Mouse (Mus musculus): ENCODE data around the gene Sbk3. TPM values are rescaled to one million over a fixed set of nuclear protein-coding genes. Genes with fewer than 3 reads are reported as not detected.
"Not testable (repeated sequence)": the region's sequence is repeated elsewhere in the genome, so short reads cannot be mapped to it uniquely, and the experiment has no call there.

Gene Sbk3
- 0.33 and 0.55 TPM in 2 replicates for polyA plus RNA-seq (2015; fragmentation: Nextera tagmentation; extraction: Ambion mirVana)

- 43% methylated on average over 6 of the region's 6 CpGs for WGBS
These were observed at the start of gene Sbk3 for GRCm38 (mm10) chr7:4971068-4971467. Gene Sbk3, minus strand, starts transcription at chr7:4971168.

DNA sequence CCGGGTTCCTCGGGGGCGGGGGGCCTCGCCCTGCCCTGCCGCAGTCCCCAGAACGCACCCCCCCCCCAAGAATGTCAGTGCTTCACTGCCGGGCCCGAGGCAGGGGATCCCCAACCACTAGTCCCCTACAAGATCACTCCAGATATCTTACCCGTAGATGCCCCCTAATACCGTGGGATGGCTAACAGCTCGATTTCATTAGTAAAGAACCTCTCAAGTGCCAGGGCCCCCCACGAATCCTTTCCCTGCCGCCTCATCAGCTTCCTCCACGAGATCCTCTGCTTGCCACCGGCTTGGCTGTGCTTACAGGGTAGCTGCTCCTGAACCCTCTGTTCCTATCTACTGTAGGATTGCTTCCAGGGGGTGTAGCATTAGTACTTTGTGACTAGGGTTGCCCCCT lies 49.7 kb upstream of the Sbk3 start:
- H3K9me3 ChIP-seq (replicated peaks), result no peaks in the 10 kb centered on the region
- H3K4me3 ChIP-seq, result peak overlapping the region; percentile 85
- peaks cover 17% of the 10 kb centered on the region for H3K4me1 ChIP-seq (replicated peaks)
- H3K27ac ChIP-seq, result peak overlapping the region; percentile 96
- no peaks in the 10 kb centered on the region for H3K27me3 ChIP-seq
- WGBS, result under 1% methylated on average over 15 of the region's 15 CpGs
- H3K9ac ChIP-seq, result peak overlapping the region; percentile 93
- peak overlapping the region; percentile 67 for H3K4me2 ChIP-seq
- H3K36me3 ChIP-seq, result peaks cover 15% of the 10 kb centered on the region; the same call in 1 of the 2 replicates
- ATAC-seq (replicated peaks; ENCODE audit: insufficient number of reproducible peaks, insufficient read depth, low FRiP score, low read depth), result no peak

More at GRCm38 (mm10) chr7:4971068-4971467, at the start of gene Sbk3:
- H3K4me1 ChIP-seq (replicated peaks), result peaks cover 14% of the 10 kb centered on the region
- H3K36me3 ChIP-seq, result no peaks in the 10 kb centered on the region
- H3K27me3 ChIP-seq, result peaks cover 7% of the 10 kb centered on the region; the same call in 1 of the 2 replicates
- ATAC-seq (replicated peaks; ENCODE audit: insufficient number of reproducible peaks, insufficient read depth, low FRiP score, low read depth), result no peak
- no peak within 1 kb of the TSS for H3K9ac ChIP-seq
- H3K4me3 ChIP-seq, result no peak within 1 kb of the TSS
- peak within 1 kb of the TSS; percentile 59 for H3K27ac ChIP-seq
- no peaks in the 10 kb centered on the region for H3K9me3 ChIP-seq (replicated peaks)
- 0 out of 2 replicates have a peak within 1 kb of the TSS, but pooled peaks have one; percentile 4 for H3K4me2 ChIP-seq

GRCm38 (mm10) chr7:5020000-5020681 lies 49.2 kb upstream of the Sbk3 start, which contains the start of the genes Zfp865 and Ccdc106:
Gene Zfp865, plus strand, starts transcription at chr7:5020376.
Gene Ccdc106, plus strand, starts transcription at chr7:5020553.
- Histone ChIP-seq H3K9ac (peak within 1 kb of the TSS; percentile 93), H3K4me1 (replicated peaks) (peaks cover 17% of the 10 kb centered on the region), H3K9me3 (replicated peaks) (no peaks in the 10 kb centered on the region), H3K36me3 (peaks cover 15% of the 10 kb centered on the region; the same call in 1 of the 2 replicates), H3K4me2 (peak within 1 kb of the TSS; percentile 67), H3K27ac (peak within 1 kb of the TSS; percentile 96), H3K27me3 (no peaks in the 10 kb centered on the region), H3K4me3 (peak within 1 kb of the TSS; percentile 85)
- WGBS, result under 1% methylated on average over 49 of the region's 49 CpGs
- peak; percentile 84 for ATAC-seq (replicated peaks; ENCODE audit: insufficient number of reproducible peaks, insufficient read depth, low FRiP score, low read depth)

GRCm38 (mm10) chr7:5019576-5019975 lies 48.6 kb upstream of the Sbk3 start:
- ATAC-seq (replicated peaks; ENCODE audit: insufficient number of reproducible peaks, insufficient read depth, low FRiP score, low read depth), result not testable (repeated sequence)

DNA sequence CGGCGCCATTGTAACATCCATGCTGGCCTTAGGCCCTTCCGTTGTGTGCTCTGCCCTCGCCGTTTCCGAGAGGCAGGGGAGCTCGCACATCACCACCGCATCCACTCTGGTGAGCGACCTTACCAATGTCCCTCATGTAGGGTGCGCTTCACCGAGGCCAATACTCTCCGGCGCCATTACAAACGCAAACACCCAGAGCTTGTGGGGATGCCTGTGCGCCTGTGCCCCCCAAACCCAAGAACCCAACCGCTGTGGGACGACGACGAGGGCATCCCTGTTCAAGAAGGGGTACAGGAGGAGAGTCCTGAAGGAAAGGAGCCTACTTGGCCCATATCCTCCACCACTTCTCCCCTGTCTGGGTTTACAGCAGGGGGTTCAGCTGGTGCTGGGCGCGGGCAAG lies 47.0 kb upstream of the Sbk3 start:
- Histone ChIP-seq H3K4me3 (no peak overlapping the region), H3K27ac (no peak overlapping the region), H3K36me3 (peaks cover 10% of the 10 kb centered on the region; the same call in 1 of the 2 replicates), H3K4me2 (no peak overlapping the region), H3K27me3 (no peaks in the 10 kb centered on the region), H3K9me3 (replicated peaks) (no peaks in the 10 kb centered on the region), H3K9ac (no peak overlapping the region), H3K4me1 (replicated peaks) (peaks cover 19% of the 10 kb centered on the region)
- no peak for ATAC-seq (replicated peaks; ENCODE audit: insufficient number of reproducible peaks, insufficient read depth, low FRiP score, low read depth)
- WGBS, result 97% methylated on average over 21 of the region's 21 CpGs

More at GRCm38 (mm10) chr7:5019576-5019975, 48.6 kb upstream of the Sbk3 start:
- 26% methylated on average over 8 of the region's 8 CpGs for WGBS
- Histone ChIP-seq H3K4me2 (peak overlapping the region; percentile 62), H3K36me3 (peaks cover 15% of the 10 kb centered on the region; the same call in 1 of the 2 replicates), H3K9ac (peak overlapping the region; percentile 58), H3K4me1 (replicated peaks) (peaks cover 17% of the 10 kb centered on the region), H3K27ac (peak overlapping the region; percentile 96), H3K4me3 (peak overlapping the region; percentile 85)
- not testable (repeated sequence) for H3K27me3 ChIP-seq; H3K9me3 ChIP-seq (replicated peaks)

DNA sequence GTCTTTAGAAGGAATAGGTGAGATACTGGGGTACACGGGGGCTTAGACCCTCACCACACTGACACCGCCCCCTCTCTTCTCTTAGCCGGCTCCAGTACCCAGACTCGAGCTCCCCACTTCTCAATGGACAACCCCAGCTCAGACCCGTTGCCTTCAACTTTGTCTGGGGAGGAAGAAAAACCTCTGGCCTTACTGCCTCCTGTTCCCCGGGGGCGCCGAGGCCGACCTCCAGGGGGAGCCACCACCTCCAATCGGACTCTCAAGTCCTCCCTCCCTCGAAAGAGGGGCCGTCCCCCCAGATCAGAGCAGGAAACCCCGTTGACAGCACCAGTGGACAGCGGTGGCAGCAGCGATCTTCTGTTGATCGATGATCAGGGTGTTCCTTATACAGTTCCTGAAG lies 46.4 kb upstream of the Sbk3 start:
- Histone ChIP-seq H3K4me3 (no peak overlapping the region), H3K27me3 (no peaks in the 10 kb centered on the region), H3K9ac (no peak overlapping the region), H3K4me2 (no peak overlapping the region), H3K9me3 (replicated peaks) (no peaks in the 10 kb centered on the region), H3K27ac (no peak overlapping the region), H3K36me3 (peaks cover 14% of the 10 kb centered on the region), H3K4me1 (replicated peaks) (peaks cover 19% of the 10 kb centered on the region)
- ATAC-seq (replicated peaks; ENCODE audit: insufficient number of reproducible peaks, insufficient read depth, low FRiP score, low read depth), result no peak
- WGBS, result 85% methylated on average over 16 of the region's 16 CpGs

- Histone ChIP-seq H3K4me2 (no peak overlapping the region), H3K36me3 (peaks cover 18% of the 10 kb centered on the region), H3K27ac (no peak overlapping the region), H3K4me3 (no peak overlapping the region), H3K4me1 (replicated peaks) (peaks cover 19% of the 10 kb centered on the region), H3K27me3 (no peaks in the 10 kb centered on the region), H3K9ac (no peak overlapping the region), H3K9me3 (replicated peaks) (no peaks in the 10 kb centered on the region)
- WGBS, result 97% methylated on average over 2 of the region's 2 CpGs
- ATAC-seq (replicated peaks; ENCODE audit: insufficient number of reproducible peaks, insufficient read depth, low FRiP score, low read depth), result no peak
These were observed 46.0 kb upstream of the Sbk3 start for GRCm38 (mm10) chr7:5016920-5017319.

DNA sequence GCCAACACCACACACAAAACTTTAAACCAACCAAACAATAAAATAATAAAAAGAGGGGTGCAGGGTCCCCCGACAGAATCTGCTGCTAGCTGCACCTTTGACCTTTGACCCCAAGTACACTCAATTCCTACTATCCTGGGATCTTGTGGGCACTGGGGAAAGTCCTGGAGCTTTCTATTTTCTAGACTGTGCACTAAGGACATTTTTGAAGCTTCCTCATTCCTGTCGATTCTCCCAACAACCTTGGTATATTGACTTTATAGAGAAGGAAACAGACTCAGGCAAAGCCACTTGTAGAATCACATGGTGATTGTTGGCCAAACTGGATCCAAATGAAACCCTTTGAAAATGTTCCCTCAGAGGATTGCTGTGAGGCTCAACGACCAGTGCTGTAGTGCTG lies 45.1 kb upstream of the Sbk3 start:
- H3K36me3 ChIP-seq, result peaks cover 27% of the 10 kb centered on the region
- peaks cover 12% of the 10 kb centered on the region for H3K4me1 ChIP-seq (replicated peaks)
- peak overlapping the region; percentile 72 for H3K9ac ChIP-seq
- H3K4me3 ChIP-seq, result peak overlapping the region; percentile 79
- peak overlapping the region; percentile 64 for H3K4me2 ChIP-seq
- H3K27me3 ChIP-seq, result no peaks in the 10 kb centered on the region
- no peak for ATAC-seq (replicated peaks; ENCODE audit: insufficient number of reproducible peaks, insufficient read depth, low FRiP score, low read depth)
- peak overlapping the region; percentile 99 for H3K27ac ChIP-seq
- WGBS, result 54% methylated on average over 3 of the region's 3 CpGs
- H3K9me3 ChIP-seq (replicated peaks), result no peaks in the 10 kb centered on the region

DNA sequence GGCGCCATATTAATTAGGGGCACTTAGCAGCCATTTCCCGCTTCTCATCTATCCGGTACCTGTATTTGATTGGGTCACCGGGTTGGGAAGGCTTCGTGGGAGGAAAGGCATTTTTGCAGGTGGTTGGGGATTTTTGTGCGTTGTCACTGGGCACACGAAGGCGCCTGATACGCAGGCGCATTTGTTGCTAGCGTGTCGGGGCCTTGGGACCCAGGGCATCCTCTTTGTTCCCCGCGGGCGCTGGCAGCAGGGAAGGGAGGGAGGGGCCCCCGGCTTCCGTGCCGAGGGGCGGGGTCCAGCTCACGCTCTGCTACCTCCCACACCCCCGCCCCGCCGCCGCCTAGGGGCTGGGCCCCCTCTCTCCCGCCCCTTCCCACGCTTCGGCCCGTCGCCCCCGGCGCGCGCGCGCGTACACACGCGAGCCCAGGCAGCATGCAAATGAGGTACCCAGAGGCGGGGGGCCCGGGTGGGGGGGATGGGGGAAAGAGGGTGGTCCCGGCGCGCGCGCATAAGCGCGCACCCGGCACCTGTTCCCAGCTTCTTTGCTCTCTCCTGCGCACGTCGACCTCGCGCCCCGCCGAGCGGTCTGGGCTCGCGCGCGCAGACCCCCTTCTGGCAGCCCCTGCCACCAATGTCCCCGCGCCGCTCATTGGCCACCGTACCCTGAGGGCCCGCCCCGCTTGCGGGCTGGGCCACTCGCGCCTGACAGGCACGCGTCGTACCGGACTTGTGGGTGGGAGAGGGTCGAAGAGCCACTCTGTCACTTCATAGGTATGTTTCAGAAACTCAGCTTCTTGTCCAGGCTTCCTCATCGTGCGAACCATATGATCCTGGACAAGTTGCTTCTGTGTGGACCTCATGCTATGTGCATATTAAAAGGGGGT lies 44.4 kb upstream of the Sbk3 start, which contains the start of gene Gm44973:
TSS of gene Gm44973 (plus strand) at position 379 of the 884 bp plus-strand sequence.
- Histone ChIP-seq H3K9ac (peak within 1 kb of the TSS; percentile 83), H3K27me3 (no peaks in the 10 kb centered on the region), H3K27ac (peak within 1 kb of the TSS; percentile 99), H3K36me3 (peaks cover 34% of the 10 kb centered on the region), H3K9me3 (replicated peaks) (no peaks in the 10 kb centered on the region), H3K4me2 (peak within 1 kb of the TSS; percentile 64), H3K4me1 (replicated peaks) (peaks cover 9% of the 10 kb centered on the region), H3K4me3 (peak within 1 kb of the TSS; percentile 79)
- under 1% methylated on average over 57 of the region's 76 CpGs for WGBS
- peak; percentile 83 for ATAC-seq (replicated peaks; ENCODE audit: insufficient number of reproducible peaks, insufficient read depth, low FRiP score, low read depth)

- peak within 1 kb of the TSS; percentile 64 for H3K4me2 ChIP-seq
- peak within 1 kb of the TSS; percentile 99 for H3K27ac ChIP-seq
- H3K4me1 ChIP-seq (replicated peaks), result peaks cover 7% of the 10 kb centered on the region
- ATAC-seq (replicated peaks; ENCODE audit: insufficient number of reproducible peaks, insufficient read depth, low FRiP score, low read depth), result peak; percentile 79
- H3K36me3 ChIP-seq, result peaks cover 43% of the 10 kb centered on the region
- H3K4me3 ChIP-seq, result peak within 1 kb of the TSS; percentile 79
- WGBS, result under 1% methylated on average over 42 of the region's 42 CpGs
- no peaks in the 10 kb centered on the region for H3K9me3 ChIP-seq (replicated peaks)
- H3K9ac ChIP-seq, result peak within 1 kb of the TSS; percentile 83
- no peaks in the 10 kb centered on the region for H3K27me3 ChIP-seq
These were observed 43.5 kb upstream of the Sbk3 start, which contains the start of the genes Zfp524 and Fiz1 for GRCm38 (mm10) chr7:5014251-5015117. Gene Zfp524, plus strand, starts transcription at chr7:5014415. Gene Fiz1, minus strand, starts transcription at chr7:5014697.
